Mouse (Mus musculus) forebrain, postnatal 0 days (tissue): Measurements from ENCODE around the gene Tnni1. TPM values are rescaled to one million over a fixed set of nuclear protein-coding genes. Genes with fewer than 3 reads are reported as not detected.
A peak's percentile ranks its signal among the peaks of the same experiment; 100 is the strongest.

ENCODE experiments used
- ATAC-seq: fragments of 200-750 bp; cut with Nextera tagmentation; 2 replicates; pipeline ENCODE4 v1.8.0; 2017; ENCODE audit warnings: mild to moderate bottlenecking, moderate library complexity
- DNase-seq: peaks from one replicate; pipeline ENCODE4 v3.0.0-alpha.2; 2015
- H3K27ac ChIP-seq: fragments of 300-500 bp; sonication (generic); 2 replicates; pipeline ENCODE4 v1.5.1; 2014; ENCODE audit warnings: low read depth, mild to moderate bottlenecking, antibody characterized with exemption, low read length, moderate library complexity, mixed read lengths
- H3K27me3 ChIP-seq: fragments of 300-500 bp; sonication (generic); 2 replicates; pipeline ENCODE4 v1.6.1; 2014; ENCODE audit warnings: mild to moderate bottlenecking, low read length, mixed read lengths; ENCODE audit not compliant: insufficient read depth
- H3K36me3 ChIP-seq: fragments of 300-500 bp; sonication (generic); 2 replicates; pipeline ENCODE4 v1.6.1; 2014; ENCODE audit warnings: mild to moderate bottlenecking, moderate library complexity; ENCODE audit not compliant: insufficient read depth
- H3K4me1 ChIP-seq: fragments of 300-500 bp; sonication (generic); 2 replicates; pipeline ENCODE4 v1.6.1; 2014; ENCODE audit warnings: antibody characterized with exemption; ENCODE audit not compliant: insufficient read depth
- H3K4me2 ChIP-seq: fragments of 300-500 bp; sonication (generic); 2 replicates; pipeline ENCODE4 v1.6.1; 2014; ENCODE audit warnings: low read depth, mild to moderate bottlenecking, moderate library complexity
- H3K4me3 ChIP-seq: fragments of 300-500 bp; sonication (generic); 2 replicates; pipeline ENCODE4 v1.5.1; 2014; ENCODE audit warnings: low read depth, low read length, mixed read lengths
- H3K9ac ChIP-seq: fragments of 300-500 bp; sonication (generic); 2 replicates; pipeline ENCODE4 v1.6.1; 2014; ENCODE audit warnings: mild to moderate bottlenecking
- H3K9me3 ChIP-seq: fragments of 300-500 bp; sonication (generic); 2 replicates; pipeline ENCODE4 v1.6.1; 2016; ENCODE audit warnings: low read length
- CTCF ChIP-seq: sonication (generic); IDR thresholded peaks from 2 replicates; pipeline ENCODE4 v1.5.1; 2016; ENCODE audit warnings: antibody characterized with exemption, control low read depth, low read depth
- WGBS: fragments of 180-500 bp; shearing (Covaris S2); extraction: QIAGEN DNeasy Blood & Tissue Kit; methylation state at CpG from one replicate; pipeline ENCODE4 v1.1.7; 2014; 5-methylcytosine and 5-hydroxymethylcytosine counted together
- polyA plus RNA-seq: library from polyadenylated mRNA; unstranded; fragments of >200 nt; fragmentation: Nextera tagmentation; extraction: Ambion mirVana; gene quantifications from 2 replicates; pipeline ENCODE4 v1.2.1, GENCODE M21; 2015
- total RNA-seq: library from RNA; depleted of rRNA; stranded (reverse); fragments of >200 nt; gene quantifications from 2 replicates; pipeline ENCODE4 v1.2.3, GENCODE M21; 2014

The Tnni1 gene
- total and polyA plus RNA-seq, 2 experiments from 2014 or later, result 0.19 to 0.48 TPM

DNA sequence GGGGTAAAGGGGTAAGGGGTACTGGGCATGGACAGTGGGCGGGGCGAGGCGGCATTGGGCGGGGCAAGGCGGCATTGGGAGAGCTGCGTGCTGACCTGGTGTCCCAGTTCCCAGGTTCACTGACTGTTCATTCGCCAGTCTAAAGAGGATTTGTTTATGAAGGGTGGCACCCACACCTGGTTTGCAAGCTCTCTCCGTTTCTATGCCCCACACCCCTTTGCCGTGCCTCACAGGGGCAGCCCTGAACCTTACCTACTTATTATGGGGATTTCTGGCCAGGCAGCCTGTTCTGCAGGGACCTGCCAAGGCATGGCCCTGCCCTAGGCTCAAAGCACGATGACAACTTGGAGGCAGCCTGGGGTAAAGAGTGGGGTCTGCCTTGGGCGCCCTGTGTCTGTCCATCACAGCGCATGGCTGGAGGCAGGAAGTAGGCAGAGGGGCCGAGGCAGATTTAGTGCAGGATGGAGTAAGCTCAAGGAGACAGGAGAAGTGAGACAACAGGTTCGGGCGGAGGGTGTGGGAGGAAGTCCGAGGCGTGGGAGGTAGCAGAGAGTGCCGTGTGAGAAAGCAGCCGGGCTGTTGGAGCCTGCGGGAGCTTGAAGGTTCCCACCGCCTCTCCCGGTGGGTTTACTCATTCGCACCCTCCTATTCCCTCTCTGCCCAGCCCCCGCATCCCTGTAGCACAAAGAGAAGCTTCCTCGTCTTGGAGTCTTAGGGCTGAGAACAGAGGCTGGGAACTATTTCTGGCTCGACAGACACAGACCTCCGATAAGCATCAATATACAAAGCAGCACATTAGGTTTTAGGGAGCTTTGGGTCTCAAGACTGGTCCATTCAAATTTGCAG is 14.4 kb downstream of the Tnni1 start:
- Histone ChIP-seq H3K36me3 (no peaks in the 10 kb centered on the region), H3K27me3 (no peaks in the 10 kb centered on the region; the same call in 1 of the 2 replicates), H3K9ac (peak overlapping the region; percentile 39), H3K4me1 (peaks cover 8% of the 10 kb centered on the region; the same call in 1 of the 2 replicates), H3K4me3 (no peak overlapping the region), H3K27ac (no peak overlapping the region), H3K4me2 (peak overlapping the region; percentile 42), H3K9me3 (no peaks in the 10 kb centered on the region)
- DNase-seq (peak; percentile 29), ATAC-seq (peak; percentile 68)
- 16% methylated on average over 26 of the region's 27 CpGs for WGBS
- no peak for TF ChIP-seq CTCF

DNA sequence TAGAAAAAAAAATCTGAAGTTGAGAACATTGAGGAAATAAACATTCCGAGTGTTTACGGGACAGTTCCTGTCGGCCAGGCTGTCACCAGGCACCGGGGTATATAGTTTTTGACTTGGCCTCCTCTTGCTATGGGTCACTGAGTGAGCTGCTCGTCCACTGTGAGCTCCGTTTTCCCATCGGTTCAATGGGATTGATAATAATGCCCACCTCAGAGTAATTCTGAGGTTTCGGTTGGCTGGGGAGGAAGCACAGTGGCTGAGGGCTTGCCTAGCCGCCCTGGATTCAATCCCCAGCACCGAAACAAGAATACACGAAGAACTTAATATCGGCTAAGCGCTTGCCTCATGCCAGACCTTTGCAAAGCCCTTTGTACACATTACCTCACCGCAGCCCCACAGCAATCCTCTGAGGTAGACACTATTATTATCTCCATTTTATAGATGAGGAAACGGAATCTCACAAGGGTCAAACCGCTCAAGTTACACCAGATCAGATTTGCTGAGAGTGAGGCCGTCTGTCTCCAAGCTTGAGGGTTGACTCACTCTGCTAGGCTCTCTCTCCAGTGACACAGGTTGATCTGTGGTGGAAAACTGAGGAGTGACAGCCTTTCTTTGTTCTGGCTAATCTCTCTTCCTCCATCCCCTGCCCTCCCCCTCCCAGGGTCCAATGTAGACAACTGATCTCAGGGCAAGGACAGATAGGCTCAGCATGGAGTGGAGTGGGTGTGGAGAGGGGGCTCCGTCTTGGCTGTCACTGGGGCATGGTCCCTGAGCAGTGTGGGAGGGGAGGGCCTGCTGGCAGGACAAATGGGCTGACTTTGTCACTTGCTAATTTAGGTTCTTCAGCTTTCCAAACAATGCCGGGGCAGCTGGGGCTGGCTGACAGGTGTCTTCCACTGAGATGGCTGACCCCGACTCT is 15.2 kb downstream of the Tnni1 start:
- H3K27me3 ChIP-seq, result no peaks in the 10 kb centered on the region; the same call in 1 of the 2 replicates
- DNase-seq, result no peak
- no peaks in the 10 kb centered on the region for H3K36me3 ChIP-seq
- peak overlapping the region; percentile 39; the same call in 1 of the 2 replicates for H3K9ac ChIP-seq
- H3K4me3 ChIP-seq, result no peak overlapping the region
- H3K4me1 ChIP-seq, result peaks cover 8% of the 10 kb centered on the region; the same call in 1 of the 2 replicates
- H3K9me3 ChIP-seq, result no peaks in the 10 kb centered on the region
- peak overlapping the region; percentile 42; the same call in 1 of the 2 replicates for H3K4me2 ChIP-seq
- 50% methylated on average over 20 of the region's 20 CpGs for WGBS
- TF ChIP-seq CTCF, result no peak
- no peak for ATAC-seq
- no peak overlapping the region for H3K27ac ChIP-seq

DNA sequence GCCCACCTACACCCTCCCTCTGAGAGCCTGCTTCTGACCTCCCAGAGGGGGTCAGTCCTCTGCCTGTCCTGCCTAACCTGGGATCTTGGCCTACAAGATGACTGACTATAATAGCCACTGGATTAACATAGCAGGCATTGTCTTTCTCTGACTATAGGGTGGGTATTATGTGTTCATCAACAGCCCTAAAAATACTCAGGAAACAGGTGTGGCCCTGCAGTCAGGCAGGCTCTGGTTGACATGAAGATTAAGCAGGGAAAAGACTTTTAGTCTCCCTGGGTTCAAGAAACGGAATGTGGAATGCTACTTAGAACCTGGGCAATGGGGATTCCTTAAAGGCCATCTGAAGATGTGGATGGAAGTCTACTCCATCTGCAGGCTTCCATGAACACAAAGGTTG is 19.3 kb downstream of the Tnni1 start:
- Histone ChIP-seq H3K36me3 (no peaks in the 10 kb centered on the region), H3K4me3 (no peak overlapping the region), H3K27me3 (no peaks in the 10 kb centered on the region; the same call in 1 of the 2 replicates), H3K9me3 (no peaks in the 10 kb centered on the region), H3K4me2 (no peak overlapping the region), H3K9ac (no peak overlapping the region), H3K27ac (no peak overlapping the region), H3K4me1 (peaks cover 7% of the 10 kb centered on the region; the same call in 1 of the 2 replicates)
- ATAC-seq (no peak), DNase-seq (no peak)
- 71% methylated on average over 1 of the region's 1 CpGs for WGBS
- no peak for TF ChIP-seq CTCF

DNA sequence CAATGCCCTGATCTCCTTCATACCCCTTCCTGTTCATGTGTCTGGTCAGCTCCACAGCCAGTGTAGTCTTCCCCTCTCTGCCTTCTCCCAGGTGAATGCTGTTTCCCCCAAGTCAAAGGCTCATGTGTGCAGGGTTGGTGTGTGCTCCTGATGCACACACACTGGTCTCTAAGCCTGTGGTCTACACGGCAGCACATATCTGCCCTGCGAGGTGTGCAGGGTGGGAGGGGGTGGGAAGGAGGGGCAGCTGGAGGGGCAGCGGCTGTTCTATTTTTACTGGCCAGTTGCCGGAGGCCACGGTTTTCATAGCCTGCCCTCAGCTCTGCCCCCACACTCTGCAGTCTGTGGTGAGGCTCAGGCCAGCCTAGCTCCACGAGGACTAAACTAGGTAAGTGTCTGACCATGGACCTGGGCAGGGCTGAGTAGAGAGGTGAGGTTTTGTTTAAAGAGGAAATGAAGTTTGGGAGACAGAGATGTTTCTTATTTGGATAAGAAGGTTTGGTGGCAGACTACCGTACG is 19.9 kb downstream of the Tnni1 start:
- Histone ChIP-seq H3K9ac (no peak overlapping the region), H3K36me3 (no peaks in the 10 kb centered on the region), H3K9me3 (no peaks in the 10 kb centered on the region), H3K4me2 (no peak overlapping the region), H3K4me1 (0 out of 2 replicates have a peak, but pooled peaks cover under 1% of the 10 kb centered on the region), H3K4me3 (no peak overlapping the region), H3K27ac (no peak overlapping the region), H3K27me3 (no peaks in the 10 kb centered on the region; the same call in 1 of the 2 replicates)
- 82% methylated on average over 8 of the region's 8 CpGs for WGBS
- ATAC-seq (no peak), DNase-seq (no peak)
- no peak for TF ChIP-seq CTCF

DNA sequence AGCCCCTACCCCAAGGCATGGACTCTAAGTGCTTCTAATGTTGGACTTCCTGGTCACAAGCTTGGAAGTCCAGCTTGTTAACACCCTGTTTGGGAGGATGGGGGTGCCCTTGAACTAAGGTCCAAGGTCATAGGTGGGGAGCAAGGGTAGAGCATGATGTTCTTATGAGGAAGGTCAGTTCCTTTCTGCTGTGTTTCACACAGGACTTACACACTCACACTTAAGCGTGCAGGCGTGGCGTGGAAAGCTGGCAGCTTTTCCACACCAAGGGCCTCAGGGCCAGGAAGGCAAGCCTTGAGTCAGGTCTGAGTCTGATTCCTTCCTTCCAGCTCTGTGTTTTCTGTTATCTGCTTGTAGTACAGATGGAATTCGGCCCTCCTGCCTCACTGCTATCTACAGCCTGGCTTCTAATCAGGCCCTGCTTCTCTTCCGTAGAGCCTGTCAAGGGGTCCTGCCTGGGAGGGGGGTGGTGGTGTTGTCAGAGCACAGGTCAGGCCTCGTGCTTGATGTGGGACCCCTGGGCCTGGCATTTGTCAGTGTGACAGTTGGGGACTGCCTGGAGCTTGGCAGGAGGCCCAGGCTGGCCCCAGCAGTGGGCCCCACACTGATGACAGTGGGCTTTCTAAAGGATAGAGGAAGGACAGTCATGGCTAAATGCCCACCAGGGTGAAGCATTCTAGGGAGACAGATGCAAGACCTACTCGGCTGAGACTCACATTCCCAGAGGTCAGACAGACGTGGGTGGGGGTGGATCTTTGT is 21.1 kb downstream of the Tnni1 start:
- no peak overlapping the region for H3K27ac ChIP-seq
- no peak overlapping the region for H3K4me3 ChIP-seq
- DNase-seq (no peak), ATAC-seq (no peak)
- WGBS, result 48% methylated on average over 8 of the region's 8 CpGs
- H3K4me1 ChIP-seq, result no peaks in the 10 kb centered on the region
- no peak for TF ChIP-seq CTCF
- no peaks in the 10 kb centered on the region for H3K36me3 ChIP-seq
- H3K9ac ChIP-seq, result no peak overlapping the region
- no peak overlapping the region for H3K4me2 ChIP-seq
- H3K9me3 ChIP-seq, result no peaks in the 10 kb centered on the region
- H3K27me3 ChIP-seq, result no peaks in the 10 kb centered on the region

DNA sequence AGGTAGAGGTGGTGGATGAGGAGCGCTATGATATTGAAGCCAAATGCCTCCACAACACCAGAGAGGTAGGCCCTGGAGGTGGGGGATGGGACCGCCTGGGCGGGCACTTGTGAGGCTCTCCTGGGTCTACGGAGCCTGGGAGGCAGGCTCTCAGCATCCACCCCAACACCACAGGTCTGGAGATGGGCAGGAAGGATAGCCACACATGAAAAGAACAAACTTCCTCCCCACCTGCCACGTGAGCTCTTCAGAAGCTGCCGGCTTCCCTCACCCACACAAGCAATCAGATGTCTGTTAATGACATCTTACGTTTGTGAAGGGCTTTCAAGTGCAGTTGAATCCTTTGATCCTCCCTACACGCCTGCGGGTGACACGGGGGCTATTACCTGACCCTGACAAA is 28.3 kb downstream of the Tnni1 start:
- no peak overlapping the region for H3K27ac ChIP-seq
- ATAC-seq, result no peak
- no peak for DNase-seq
- no peak for TF ChIP-seq CTCF
- no peak overlapping the region for H3K9ac ChIP-seq
- 60% methylated on average over 10 of the region's 10 CpGs for WGBS
- H3K4me3 ChIP-seq, result no peak overlapping the region
- H3K4me1 ChIP-seq, result no peaks in the 10 kb centered on the region
- H3K36me3 ChIP-seq, result no peaks in the 10 kb centered on the region
- H3K27me3 ChIP-seq, result no peaks in the 10 kb centered on the region
- no peaks in the 10 kb centered on the region for H3K9me3 ChIP-seq
- no peak overlapping the region for H3K4me2 ChIP-seq
